Mouse (Mus musculus): ENCODE results near the gene Rplp0. TPM values are rescaled to one million over a fixed set of nuclear protein-coding genes. Genes with fewer than 3 reads are reported as not detected.
A peak's percentile ranks its signal among the peaks of the same experiment; 100 is the strongest.

Gene Rplp0
- polyA plus RNA-seq (2015; fragmentation: Nextera tagmentation; extraction: Ambion mirVana): 919 and 997 TPM in 2 replicates

DNA sequence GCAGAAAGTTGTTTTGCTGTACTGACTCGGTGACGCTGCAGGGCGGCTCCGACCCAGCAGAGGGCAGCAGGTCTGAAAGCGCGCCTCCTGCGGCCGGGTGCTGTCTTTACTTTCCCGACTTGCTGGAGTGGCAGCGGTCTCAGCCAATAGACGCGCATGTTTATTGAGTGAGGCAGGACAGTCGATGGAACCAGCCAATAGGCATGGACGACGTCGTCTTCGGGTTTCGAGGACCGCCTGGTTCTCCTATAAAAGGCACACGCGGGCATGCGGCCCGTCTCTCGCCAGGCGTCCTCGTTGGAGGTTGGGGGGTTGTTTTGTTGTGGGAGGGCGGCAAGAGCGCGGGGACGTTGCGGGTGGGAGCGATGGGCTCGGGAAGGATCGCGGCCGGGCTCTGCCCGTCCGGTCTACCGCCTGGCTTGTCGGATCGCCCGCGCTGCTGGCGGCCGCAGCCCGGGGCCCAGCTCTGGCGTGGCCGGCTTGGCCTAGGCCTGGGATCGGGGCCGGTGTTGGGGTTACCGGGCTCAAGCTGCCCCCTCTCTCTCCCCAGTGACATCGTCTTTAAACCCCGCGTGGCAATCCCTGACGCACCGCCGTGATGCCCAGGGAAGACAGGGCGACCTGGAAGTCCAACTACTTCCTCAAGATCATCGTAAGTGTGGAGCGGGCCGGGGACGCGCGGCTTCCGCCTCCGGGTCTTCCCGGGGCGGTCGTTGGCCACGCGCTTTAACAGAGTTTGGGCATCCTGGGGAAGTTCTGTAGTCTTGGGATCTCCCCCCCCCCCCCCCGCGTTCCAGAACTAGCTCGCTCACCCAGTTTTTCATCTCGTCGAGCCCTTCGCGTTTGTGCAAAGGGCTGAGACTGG is at the start of gene Rplp0:
Gene Rplp0 (plus strand): TSS at position 231 of the 865 bp plus-strand sequence.
- no peaks in the 10 kb centered on the region for H3K9me3 ChIP-seq (replicated peaks; ENCODE audit: control insufficient read depth, low read length)
- H3K4me1 ChIP-seq (ENCODE audit: control insufficient read depth, low read depth, low read length): peaks cover 28% of the 10 kb centered on the region
- peak; percentile 97 for ATAC-seq (ENCODE audit: low read depth)
- peak within 1 kb of the TSS; percentile 80 for H3K27ac ChIP-seq (ENCODE audit: low read length)
- H3K4me2 ChIP-seq (ENCODE audit: low read depth, low read length): peak within 1 kb of the TSS; percentile 86
- WGBS (ENCODE audit: insufficient replicate concordance): under 1% methylated on average over 73 of the region's 78 CpGs
- H3K27me3 ChIP-seq (ENCODE audit: control insufficient read depth, insufficient read depth, low read depth, low read length): no peaks in the 10 kb centered on the region
- peak within 1 kb of the TSS; percentile 90 for H3K4me3 ChIP-seq (ENCODE audit: low read depth, low read length)
- peaks cover 30% of the 10 kb centered on the region for H3K36me3 ChIP-seq (ENCODE audit: control insufficient read depth, insufficient read depth)
- H3K9ac ChIP-seq (ENCODE audit: low read depth, low read length): peak within 1 kb of the TSS; percentile 98

DNA sequence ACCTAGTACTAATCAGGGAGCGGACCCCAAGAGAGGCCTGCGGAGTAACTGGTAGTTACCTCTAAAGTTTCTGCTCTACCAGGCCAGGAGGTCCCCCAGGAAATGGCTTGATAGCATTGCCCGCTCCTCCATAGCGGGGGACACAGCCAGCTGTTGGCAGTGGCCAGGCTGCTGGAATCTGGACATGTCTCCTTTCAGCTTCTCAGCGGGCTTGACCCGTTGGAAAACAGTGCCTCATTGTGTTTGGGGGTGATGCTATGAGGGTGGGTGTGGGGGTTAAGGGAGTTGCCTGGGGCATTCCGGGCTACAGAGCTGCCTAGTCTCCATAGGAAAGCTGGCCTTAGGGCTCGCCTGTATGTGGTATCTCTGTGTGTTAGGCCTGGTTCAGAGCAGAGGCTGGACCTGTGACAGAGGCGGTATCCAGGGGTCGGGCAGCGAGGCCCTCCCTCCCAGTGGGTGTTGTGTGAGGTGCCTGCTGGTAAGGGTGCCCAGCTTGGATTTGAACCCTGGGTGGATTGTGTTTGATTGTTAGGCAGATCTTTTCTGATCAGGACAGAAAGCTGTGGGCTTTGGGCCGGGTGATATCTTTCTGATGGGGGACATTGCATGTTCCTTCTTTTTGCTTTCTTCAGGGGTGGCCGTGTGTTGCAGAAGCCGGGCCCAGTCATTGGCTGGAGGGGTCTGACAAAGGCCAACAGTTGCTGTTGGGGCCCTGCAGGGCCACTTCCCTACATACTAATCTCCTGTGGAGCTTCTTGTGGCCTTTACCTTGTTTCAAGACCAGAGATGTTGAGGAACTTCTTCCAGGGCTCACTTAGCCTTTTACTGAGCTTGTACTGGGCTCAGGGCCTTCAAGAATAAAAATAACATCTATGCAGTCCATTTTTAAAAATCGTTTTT is 49.2 kb upstream of the Rplp0 start:
- peak overlapping the region; percentile 7; the same call in 1 of the 2 replicates for H3K9ac ChIP-seq (ENCODE audit: low read depth, low read length)
- 44% methylated on average over 15 of the region's 15 CpGs for WGBS (ENCODE audit: insufficient replicate concordance)

DNA sequence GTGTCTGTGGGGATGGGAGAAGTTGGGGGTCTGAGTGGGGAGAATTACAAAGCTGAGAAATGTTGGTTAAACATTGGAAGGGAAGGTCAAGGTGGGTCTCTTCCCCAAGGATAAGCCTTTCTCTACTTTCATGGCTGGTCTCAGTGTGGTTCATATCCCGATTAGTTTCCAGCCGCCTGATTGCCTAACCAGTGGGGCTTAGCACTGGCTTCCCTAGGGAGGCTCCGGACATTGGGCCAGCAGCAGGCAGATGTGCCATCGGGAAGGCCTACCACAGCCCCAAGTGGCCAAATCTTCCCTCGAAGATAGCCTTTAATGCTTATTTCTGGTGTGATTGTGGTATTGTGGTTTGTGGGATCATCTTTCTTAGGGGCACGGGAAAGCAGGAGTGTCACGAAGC is 46.9 kb upstream of the Rplp0 start:
- no peak overlapping the region for H3K9ac ChIP-seq (ENCODE audit: low read depth, low read length)
- 57% methylated on average over 7 of the region's 7 CpGs for WGBS (ENCODE audit: insufficient replicate concordance)
- no peak overlapping the region for H3K4me2 ChIP-seq (ENCODE audit: low read depth, low read length)
- no peak overlapping the region for H3K4me3 ChIP-seq (ENCODE audit: low read depth, low read length)
- H3K4me1 ChIP-seq (ENCODE audit: control insufficient read depth, low read depth, low read length): peaks cover 58% of the 10 kb centered on the region
- no peaks in the 10 kb centered on the region for H3K9me3 ChIP-seq (replicated peaks; ENCODE audit: control insufficient read depth, low read length)
- H3K36me3 ChIP-seq (ENCODE audit: control insufficient read depth, insufficient read depth): no peaks in the 10 kb centered on the region
- ATAC-seq (ENCODE audit: low read depth): no peak
- no peaks in the 10 kb centered on the region for H3K27me3 ChIP-seq (ENCODE audit: control insufficient read depth, insufficient read depth, low read depth, low read length)
- no peak overlapping the region for H3K27ac ChIP-seq (ENCODE audit: low read length)

More for the DNA sequence above, 49.2 kb upstream of the Rplp0 start:
- Histone ChIP-seq H3K4me3 (ENCODE audit: low read depth, low read length) (peak overlapping the region; percentile 26; the same call in 1 of the 2 replicates), H3K27me3 (ENCODE audit: control insufficient read depth, insufficient read depth, low read depth, low read length) (no peaks in the 10 kb centered on the region), H3K27ac (ENCODE audit: low read length) (peak overlapping the region; percentile 56), H3K4me1 (ENCODE audit: control insufficient read depth, low read depth, low read length) (peaks cover 54% of the 10 kb centered on the region), H3K36me3 (ENCODE audit: control insufficient read depth, insufficient read depth) (no peaks in the 10 kb centered on the region), H3K4me2 (ENCODE audit: low read depth, low read length) (peak overlapping the region; percentile 97), H3K9me3 (replicated peaks; ENCODE audit: control insufficient read depth, low read length) (no peaks in the 10 kb centered on the region)
- ATAC-seq (ENCODE audit: low read depth): no peak

GRCm38 (mm10) chr5:115513246-115513645 is 46.0 kb upstream of the Rplp0 start:
- no peak for ATAC-seq (ENCODE audit: low read depth)
- 78% methylated on average over 14 of the region's 14 CpGs for WGBS (ENCODE audit: insufficient replicate concordance)
- Histone ChIP-seq H3K4me1 (ENCODE audit: control insufficient read depth, low read depth, low read length) (peaks cover 49% of the 10 kb centered on the region), H3K36me3 (ENCODE audit: control insufficient read depth, insufficient read depth) (no peaks in the 10 kb centered on the region), H3K4me3 (ENCODE audit: low read depth, low read length) (no peak overlapping the region), H3K27ac (ENCODE audit: low read length) (no peak overlapping the region), H3K9me3 (replicated peaks; ENCODE audit: control insufficient read depth, low read length) (no peaks in the 10 kb centered on the region), H3K4me2 (ENCODE audit: low read depth, low read length) (no peak overlapping the region), H3K9ac (ENCODE audit: low read depth, low read length) (no peak overlapping the region), H3K27me3 (ENCODE audit: control insufficient read depth, insufficient read depth, low read depth, low read length) (no peaks in the 10 kb centered on the region)

DNA sequence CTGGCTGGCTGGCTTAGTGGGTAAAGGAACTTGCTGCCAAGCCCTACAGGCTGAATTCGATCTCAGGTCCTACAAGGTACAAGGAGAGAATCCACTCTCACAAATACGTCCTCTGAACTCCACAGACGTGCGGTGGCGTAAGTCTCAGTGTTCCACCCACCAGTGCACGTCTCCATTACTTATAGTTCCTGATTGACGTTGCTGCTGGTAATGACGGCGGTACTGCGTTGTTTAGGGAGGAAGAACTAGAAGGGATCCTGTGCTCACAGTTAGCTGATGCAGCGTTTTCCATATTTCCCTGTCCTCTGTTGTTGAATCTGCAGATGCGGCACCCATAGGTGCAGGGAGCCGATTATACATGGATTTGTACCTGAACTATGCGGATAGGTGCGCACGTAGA is 45.5 kb upstream of the Rplp0 start:
- Histone ChIP-seq H3K27me3 (ENCODE audit: control insufficient read depth, insufficient read depth, low read depth, low read length) (no peaks in the 10 kb centered on the region), H3K4me3 (ENCODE audit: low read depth, low read length) (no peak overlapping the region), H3K27ac (ENCODE audit: low read length) (peak overlapping the region; percentile 80), H3K9ac (ENCODE audit: low read depth, low read length) (no peak overlapping the region), H3K9me3 (replicated peaks; ENCODE audit: control insufficient read depth, low read length) (no peaks in the 10 kb centered on the region), H3K4me2 (ENCODE audit: low read depth, low read length) (no peak overlapping the region), H3K4me1 (ENCODE audit: control insufficient read depth, low read depth, low read length) (peaks cover 44% of the 10 kb centered on the region), H3K36me3 (ENCODE audit: control insufficient read depth, insufficient read depth) (no peaks in the 10 kb centered on the region)
- WGBS (ENCODE audit: insufficient replicate concordance): 79% methylated on average over 16 of the region's 16 CpGs
- ATAC-seq (ENCODE audit: low read depth): no peak

DNA sequence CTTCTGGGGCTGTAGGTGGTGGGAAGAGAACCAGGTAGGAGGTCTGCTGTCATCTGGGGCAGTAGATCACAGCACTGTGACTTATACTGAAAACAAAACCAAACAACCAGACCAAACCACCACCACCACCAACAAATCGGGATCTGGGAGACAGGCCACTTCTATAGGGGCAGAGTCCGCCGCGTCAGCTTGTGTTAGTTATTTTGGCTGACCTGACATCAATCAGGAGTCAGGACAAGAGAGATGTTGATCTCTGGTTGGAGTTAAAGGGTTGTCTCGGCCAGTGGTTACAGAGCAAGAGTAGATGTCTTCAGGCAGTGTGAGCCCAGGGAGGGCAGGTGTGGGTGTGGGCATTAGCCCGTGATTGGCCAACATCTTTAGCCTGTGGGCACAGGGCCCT is 44.9 kb upstream of the Rplp0 start:
- Histone ChIP-seq H3K9me3 (replicated peaks; ENCODE audit: control insufficient read depth, low read length) (no peaks in the 10 kb centered on the region), H3K36me3 (ENCODE audit: control insufficient read depth, insufficient read depth) (no peaks in the 10 kb centered on the region), H3K27ac (ENCODE audit: low read length) (peak overlapping the region; percentile 80), H3K4me1 (ENCODE audit: control insufficient read depth, low read depth, low read length) (peaks cover 40% of the 10 kb centered on the region), H3K9ac (ENCODE audit: low read depth, low read length) (peak overlapping the region; percentile 28), H3K27me3 (ENCODE audit: control insufficient read depth, insufficient read depth, low read depth, low read length) (no peaks in the 10 kb centered on the region), H3K4me3 (ENCODE audit: low read depth, low read length) (no peak overlapping the region), H3K4me2 (ENCODE audit: low read depth, low read length) (0 out of 2 replicates have a peak overlapping the region, but pooled peaks have one; percentile 12)
- peak; percentile 57 for ATAC-seq (ENCODE audit: low read depth)
- 64% methylated on average over 6 of the region's 6 CpGs for WGBS (ENCODE audit: insufficient replicate concordance)

- H3K4me1 ChIP-seq (ENCODE audit: control insufficient read depth, low read depth, low read length): peaks cover 33% of the 10 kb centered on the region
- peak overlapping the region; percentile 28 for H3K9ac ChIP-seq (ENCODE audit: low read depth, low read length)
- H3K27me3 ChIP-seq (ENCODE audit: control insufficient read depth, insufficient read depth, low read depth, low read length): no peaks in the 10 kb centered on the region
- no peak; the same call in 1 of the 2 replicates for ATAC-seq (ENCODE audit: low read depth)
- WGBS (ENCODE audit: insufficient replicate concordance): 51% methylated on average over 20 of the region's 20 CpGs
- H3K9me3 ChIP-seq (replicated peaks; ENCODE audit: control insufficient read depth, low read length): no peaks in the 10 kb centered on the region
- peak overlapping the region; percentile 12; the same call in 1 of the 2 replicates for H3K4me2 ChIP-seq (ENCODE audit: low read depth, low read length)
- H3K36me3 ChIP-seq (ENCODE audit: control insufficient read depth, insufficient read depth): no peaks in the 10 kb centered on the region
- H3K27ac ChIP-seq (ENCODE audit: low read length): peak overlapping the region; percentile 80
- no peak overlapping the region for H3K4me3 ChIP-seq (ENCODE audit: low read depth, low read length)
These were observed 44.2 kb upstream of the Rplp0 start for GRCm38 (mm10) chr5:115514896-115515587.

GRCm38 (mm10) chr5:115516081-115516907 is 43.0 kb upstream of the Rplp0 start:
- Histone ChIP-seq H3K36me3 (ENCODE audit: control insufficient read depth, insufficient read depth) (no peaks in the 10 kb centered on the region), H3K27me3 (ENCODE audit: control insufficient read depth, insufficient read depth, low read depth, low read length) (no peaks in the 10 kb centered on the region), H3K9ac (ENCODE audit: low read depth, low read length) (0 out of 2 replicates have a peak overlapping the region, but pooled peaks have one; percentile 11), H3K9me3 (replicated peaks; ENCODE audit: control insufficient read depth, low read length) (no peaks in the 10 kb centered on the region), H3K4me3 (ENCODE audit: low read depth, low read length) (peak overlapping the region; percentile 37), H3K4me1 (ENCODE audit: control insufficient read depth, low read depth, low read length) (peaks cover 38% of the 10 kb centered on the region), H3K27ac (ENCODE audit: low read length) (peak overlapping the region; percentile 83), H3K4me2 (ENCODE audit: low read depth, low read length) (peak overlapping the region; percentile 50)
- 32% methylated on average over 32 of the region's 32 CpGs for WGBS (ENCODE audit: insufficient replicate concordance)
- peak; percentile 31; the same call in 1 of the 2 replicates for ATAC-seq (ENCODE audit: low read depth)

Measured in liver, embryonic 16.5 days (tissue).